Mouse (Mus musculus): ENCODE results near the gene Fbxo40. TPM values are rescaled to one million over a fixed set of nuclear protein-coding genes. Genes with fewer than 3 reads are reported as not detected.
A peak's percentile ranks its signal among the peaks of the same experiment; 100 is the strongest.

Gene Fbxo40
- polyA plus RNA-seq, 1 experiment from 2014 or later: not detected

- Histone ChIP-seq H3K27ac (replicated peaks; ENCODE audit: low read depth, low read length) (no peak overlapping the region), H3K9ac (replicated peaks; ENCODE audit: low read length) (no peak overlapping the region), H3K9me3 (ENCODE audit: control insufficient read depth, low read length) (no peaks in the 10 kb centered on the region), H3K4me1 (ENCODE audit: control insufficient read depth, insufficient read depth, low read length) (no peaks in the 10 kb centered on the region), H3K36me3 (ENCODE audit: control insufficient read depth, insufficient read depth, low read length) (no peaks in the 10 kb centered on the region), H3K4me3 (replicated peaks; ENCODE audit: low read depth, low read length) (no peak overlapping the region), H3K27me3 (ENCODE audit: control insufficient read depth, insufficient read depth, low read length) (no peaks in the 10 kb centered on the region), H3K4me2 (ENCODE audit: low read length) (no peak overlapping the region)
- WGBS: 88% methylated on average over 4 of the region's 4 CpGs
- ATAC-seq (ENCODE audit: low FRiP score, low TSS enrichment): no peak
- no peak for DNase-seq
Observed at GRCm38 (mm10) chr16:36963415-36963814, 26.9 kb downstream of the Fbxo40 start.

- Histone ChIP-seq H3K4me3 (replicated peaks; ENCODE audit: low read depth, low read length) (no peak overlapping the region), H3K4me2 (ENCODE audit: low read length) (no peak overlapping the region), H3K4me1 (ENCODE audit: control insufficient read depth, insufficient read depth, low read length) (no peaks in the 10 kb centered on the region), H3K9ac (replicated peaks; ENCODE audit: low read length) (no peak overlapping the region), H3K36me3 (ENCODE audit: control insufficient read depth, insufficient read depth, low read length) (no peaks in the 10 kb centered on the region), H3K9me3 (ENCODE audit: control insufficient read depth, low read length) (no peaks in the 10 kb centered on the region), H3K27ac (replicated peaks; ENCODE audit: low read depth, low read length) (no peak overlapping the region), H3K27me3 (ENCODE audit: control insufficient read depth, insufficient read depth, low read length) (no peaks in the 10 kb centered on the region)
- 11% methylated on average over 11 of the region's 11 CpGs for WGBS
- ATAC-seq (ENCODE audit: low FRiP score, low TSS enrichment) (no peak), DNase-seq (no peak)
Observed at GRCm38 (mm10) chr16:36955106-36955505, 35.2 kb downstream of the Fbxo40 start.

- Histone ChIP-seq H3K27me3 (ENCODE audit: control insufficient read depth, insufficient read depth, low read length) (no peaks in the 10 kb centered on the region), H3K9ac (replicated peaks; ENCODE audit: low read length) (no peak overlapping the region), H3K9me3 (ENCODE audit: control insufficient read depth, low read length) (no peaks in the 10 kb centered on the region), H3K4me1 (ENCODE audit: control insufficient read depth, insufficient read depth, low read length) (no peaks in the 10 kb centered on the region), H3K4me2 (ENCODE audit: low read length) (no peak overlapping the region), H3K4me3 (replicated peaks; ENCODE audit: low read depth, low read length) (no peak overlapping the region), H3K36me3 (ENCODE audit: control insufficient read depth, insufficient read depth, low read length) (no peaks in the 10 kb centered on the region), H3K27ac (replicated peaks; ENCODE audit: low read depth, low read length) (no peak overlapping the region)
- 7% methylated on average over 4 of the region's 4 CpGs for WGBS
- DNase-seq: no peak
- ATAC-seq (ENCODE audit: low FRiP score, low TSS enrichment): no peak
Observed at GRCm38 (mm10) chr16:36951029-36951428, 39.2 kb downstream of the Fbxo40 start.

- H3K27me3 ChIP-seq (ENCODE audit: control insufficient read depth, insufficient read depth, low read length): no peaks in the 10 kb centered on the region
- H3K36me3 ChIP-seq (ENCODE audit: control insufficient read depth, insufficient read depth, low read length): no peaks in the 10 kb centered on the region
- H3K9ac ChIP-seq (replicated peaks; ENCODE audit: low read length): no peak overlapping the region
- no peak overlapping the region for H3K4me2 ChIP-seq (ENCODE audit: low read length)
- ATAC-seq (ENCODE audit: low FRiP score, low TSS enrichment) (no peak), DNase-seq (no peak)
- no peaks in the 10 kb centered on the region for H3K9me3 ChIP-seq (ENCODE audit: control insufficient read depth, low read length)
- 67% methylated on average over 8 of the region's 8 CpGs for WGBS
- H3K4me1 ChIP-seq (ENCODE audit: control insufficient read depth, insufficient read depth, low read length): peaks cover 3% of the 10 kb centered on the region; the same call in 1 of the 2 replicates
- no peak overlapping the region for H3K27ac ChIP-seq (replicated peaks; ENCODE audit: low read depth, low read length)
- no peak overlapping the region for H3K4me3 ChIP-seq (replicated peaks; ENCODE audit: low read depth, low read length)
Observed at GRCm38 (mm10) chr16:36949614-36950336, 40.5 kb downstream of the Fbxo40 start.

- DNase-seq (peak; percentile 19), ATAC-seq (ENCODE audit: low FRiP score, low TSS enrichment) (no peak)
- H3K36me3 ChIP-seq (ENCODE audit: control insufficient read depth, insufficient read depth, low read length): no peaks in the 10 kb centered on the region
- H3K9me3 ChIP-seq (ENCODE audit: control insufficient read depth, low read length): no peaks in the 10 kb centered on the region
- no peak overlapping the region for H3K9ac ChIP-seq (replicated peaks; ENCODE audit: low read length)
- no peak overlapping the region for H3K4me2 ChIP-seq (ENCODE audit: low read length)
- no peak overlapping the region for H3K4me3 ChIP-seq (replicated peaks; ENCODE audit: low read depth, low read length)
- WGBS: 63% methylated on average over 4 of the region's 4 CpGs
- no peak overlapping the region for H3K27ac ChIP-seq (replicated peaks; ENCODE audit: low read depth, low read length)
- no peaks in the 10 kb centered on the region for H3K27me3 ChIP-seq (ENCODE audit: control insufficient read depth, insufficient read depth, low read length)
- H3K4me1 ChIP-seq (ENCODE audit: control insufficient read depth, insufficient read depth, low read length): peaks cover 3% of the 10 kb centered on the region; the same call in 1 of the 2 replicates
Observed at GRCm38 (mm10) chr16:36947646-36948197, 42.5 kb downstream of the Fbxo40 start.

- Histone ChIP-seq H3K9me3 (ENCODE audit: control insufficient read depth, low read length) (no peaks in the 10 kb centered on the region), H3K4me3 (replicated peaks; ENCODE audit: low read depth, low read length) (no peak overlapping the region), H3K36me3 (ENCODE audit: control insufficient read depth, insufficient read depth, low read length) (no peaks in the 10 kb centered on the region), H3K9ac (replicated peaks; ENCODE audit: low read length) (no peak overlapping the region), H3K4me2 (ENCODE audit: low read length) (no peak overlapping the region), H3K27me3 (ENCODE audit: control insufficient read depth, insufficient read depth, low read length) (no peaks in the 10 kb centered on the region), H3K27ac (replicated peaks; ENCODE audit: low read depth, low read length) (no peak overlapping the region), H3K4me1 (ENCODE audit: control insufficient read depth, insufficient read depth, low read length) (peaks cover 3% of the 10 kb centered on the region; the same call in 1 of the 2 replicates)
- WGBS: 88% methylated on average over 8 of the region's 8 CpGs
- no peak for ATAC-seq (ENCODE audit: low FRiP score, low TSS enrichment)
- no peak for DNase-seq
Observed at GRCm38 (mm10) chr16:36946459-36947159, 43.7 kb downstream of the Fbxo40 start.

GRCm38 (mm10) chr16:36944895-36945424 is 45.3 kb downstream of the Fbxo40 start:
- H3K4me2 ChIP-seq (ENCODE audit: low read length): no peak overlapping the region
- peak; percentile 31 for DNase-seq

GRCm38 (mm10) chr16:36943591-36943990 is 46.7 kb downstream of the Fbxo40 start:
- Histone ChIP-seq H3K27ac (replicated peaks; ENCODE audit: low read depth, low read length) (no peak overlapping the region), H3K4me1 (ENCODE audit: control insufficient read depth, insufficient read depth, low read length) (peaks cover 3% of the 10 kb centered on the region; the same call in 1 of the 2 replicates), H3K36me3 (ENCODE audit: control insufficient read depth, insufficient read depth, low read length) (no peaks in the 10 kb centered on the region), H3K4me2 (ENCODE audit: low read length) (no peak overlapping the region), H3K9ac (replicated peaks; ENCODE audit: low read length) (no peak overlapping the region), H3K9me3 (ENCODE audit: control insufficient read depth, low read length) (no peaks in the 10 kb centered on the region), H3K4me3 (replicated peaks; ENCODE audit: low read depth, low read length) (no peak overlapping the region), H3K27me3 (ENCODE audit: control insufficient read depth, insufficient read depth, low read length) (no peaks in the 10 kb centered on the region)
- WGBS: 94% methylated on average over 3 of the region's 3 CpGs
- ATAC-seq (ENCODE audit: low FRiP score, low TSS enrichment) (no peak), DNase-seq (no peak)

More at GRCm38 (mm10) chr16:36944895-36945424, 45.3 kb downstream of the Fbxo40 start:
- peak; percentile 60; the same call in 1 of the 2 replicates for ATAC-seq (ENCODE audit: low FRiP score, low TSS enrichment)
- WGBS: 6% methylated on average over 12 of the region's 12 CpGs
- no peak overlapping the region for H3K9ac ChIP-seq (replicated peaks; ENCODE audit: low read length)
- no peaks in the 10 kb centered on the region for H3K36me3 ChIP-seq (ENCODE audit: control insufficient read depth, insufficient read depth, low read length)
- H3K4me3 ChIP-seq (replicated peaks; ENCODE audit: low read depth, low read length): no peak overlapping the region
- peaks cover 3% of the 10 kb centered on the region; the same call in 1 of the 2 replicates for H3K4me1 ChIP-seq (ENCODE audit: control insufficient read depth, insufficient read depth, low read length)
- no peak overlapping the region for H3K27ac ChIP-seq (replicated peaks; ENCODE audit: low read depth, low read length)
- no peaks in the 10 kb centered on the region for H3K27me3 ChIP-seq (ENCODE audit: control insufficient read depth, insufficient read depth, low read length)
- H3K9me3 ChIP-seq (ENCODE audit: control insufficient read depth, low read length): no peaks in the 10 kb centered on the region
